Mouse (Mus musculus) thymus, postnatal 14 days (tissue): ENCODE measurements around the gene Cbr1.

Experiments
- DNase-seq: peaks from one replicate; pipeline ENCODE4 v3.0.0; 2021

The Cbr1 gene

GRCm38 (mm10) chr16:93605553-93605952 lies at the start of gene Cbr1:
Gene Cbr1 (plus strand): TSS chr16:93605853.
- DNase-seq, result no peak

- DNase-seq, result no peak
These were observed 48.0 kb upstream of the Cbr1 start for GRCm38 (mm10) chr16:93557646-93558045.

GRCm38 (mm10) chr16:93558499-93558898 lies 47.2 kb upstream of the Cbr1 start:
- DNase-seq, result no peak

GRCm38 (mm10) chr16:93572383-93572782 lies 33.3 kb upstream of the Cbr1 start:
- DNase-seq, result peak; percentile 75

- DNase-seq, result no peak
These were observed 32.2 kb upstream of the Cbr1 start for GRCm38 (mm10) chr16:93573434-93573833.

GRCm38 (mm10) chr16:93574521-93575191 lies 31.0 kb upstream of the Cbr1 start:
- DNase-seq, result peak; percentile 76

GRCm38 (mm10) chr16:93575574-93575973 lies 30.1 kb upstream of the Cbr1 start:
- no peak for DNase-seq

GRCm38 (mm10) chr16:93576412-93577082 lies 29.1 kb upstream of the Cbr1 start:
- DNase-seq, result peak; percentile 86

- DNase-seq, result no peak
These were observed 27.2 kb upstream of the Cbr1 start for GRCm38 (mm10) chr16:93578346-93579005.

- DNase-seq, result no peak
These were observed 24.5 kb upstream of the Cbr1 start for GRCm38 (mm10) chr16:93581125-93581524.

- peak; percentile 24 for DNase-seq
These were observed 20.5 kb upstream of the Cbr1 start for GRCm38 (mm10) chr16:93584976-93585702.

- peak; percentile 55 for DNase-seq
These were observed 19.9 kb upstream of the Cbr1 start for GRCm38 (mm10) chr16:93585703-93586205.

- DNase-seq, result peak; percentile 88
These were observed 19.3 kb upstream of the Cbr1 start for GRCm38 (mm10) chr16:93586382-93586781.

- no peak for DNase-seq
These were observed 17.4 kb upstream of the Cbr1 start for GRCm38 (mm10) chr16:93588281-93588680.

GRCm38 (mm10) chr16:93590915-93591314 lies 14.7 kb upstream of the Cbr1 start:
- DNase-seq, result no peak

- DNase-seq, result no peak
These were observed 13.9 kb upstream of the Cbr1 start for GRCm38 (mm10) chr16:93591450-93592430.

- DNase-seq, result no peak
These were observed 12.9 kb upstream of the Cbr1 start for GRCm38 (mm10) chr16:93592711-93593110.

GRCm38 (mm10) chr16:93593406-93593805 lies 12.2 kb upstream of the Cbr1 start:
- DNase-seq, result no peak

- no peak for DNase-seq
These were observed 11.2 kb upstream of the Cbr1 start for GRCm38 (mm10) chr16:93594448-93594847.

- no peak for DNase-seq
These were observed 9.9 kb upstream of the Cbr1 start for GRCm38 (mm10) chr16:93595766-93596165.

- DNase-seq, result peak; percentile 1
These were observed 8.8 kb upstream of the Cbr1 start for GRCm38 (mm10) chr16:93596807-93597206.

GRCm38 (mm10) chr16:93597551-93597950 lies 8.1 kb upstream of the Cbr1 start:
- peak; percentile 2 for DNase-seq
